Mouse (Mus musculus): ENCODE results near the gene Hoxc9.

The Hoxc9 gene

GRCm38 (mm10) chr15:103001370-103001769 is 25.1 kb downstream of the Hoxc9 start:
- DNase-seq, result no peak

DNA sequence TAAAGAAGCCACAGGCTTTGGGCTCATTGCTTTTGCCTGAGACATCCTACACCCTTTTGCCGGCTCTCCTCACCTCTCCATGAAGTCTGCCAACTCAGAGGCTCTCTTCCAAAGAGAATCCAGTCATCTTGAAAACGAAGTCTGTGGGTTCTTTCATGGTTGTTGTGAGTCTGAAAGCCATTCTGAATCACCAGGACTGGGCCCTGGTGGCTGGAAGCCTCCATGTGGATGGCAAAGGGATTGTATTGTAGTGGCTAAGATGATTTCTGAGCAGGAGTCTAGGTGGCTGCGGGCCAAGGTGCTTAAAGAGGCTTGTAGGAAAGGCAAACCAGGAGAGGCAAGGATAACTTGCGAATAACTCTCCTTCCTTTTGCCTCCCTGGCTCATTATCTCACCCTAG is 25.9 kb downstream of the Hoxc9 start:
- DNase-seq, result no peak

- DNase-seq, result no peak
Measured at GRCm38 (mm10) chr15:103002821-103003448, 26.7 kb downstream of the Hoxc9 start.

- no peak for DNase-seq
Measured at GRCm38 (mm10) chr15:103005308-103005707, 29.1 kb downstream of the Hoxc9 start.

GRCm38 (mm10) chr15:103005797-103006196 is 29.6 kb downstream of the Hoxc9 start:
- DNase-seq, result no peak

DNA sequence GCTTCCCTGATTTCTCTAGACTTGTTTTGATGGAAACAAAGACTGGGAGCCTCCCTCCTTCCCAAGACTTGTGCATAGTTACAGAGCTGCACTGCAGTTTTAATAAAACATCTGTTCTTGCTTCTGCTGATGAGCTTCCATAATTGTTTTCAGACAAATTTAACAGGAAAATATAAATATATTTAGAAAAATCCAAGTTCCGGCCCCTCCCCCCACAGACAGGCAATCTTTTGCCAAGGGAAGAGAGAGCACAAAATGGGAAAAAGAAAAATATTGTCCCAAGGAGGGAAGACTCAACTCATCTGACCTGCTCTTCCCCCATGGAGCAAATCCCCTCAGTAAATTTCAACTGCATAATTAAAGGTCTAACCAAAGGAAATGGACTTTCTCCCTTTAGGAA is 30.1 kb downstream of the Hoxc9 start:
- DNase-seq, result no peak

DNA sequence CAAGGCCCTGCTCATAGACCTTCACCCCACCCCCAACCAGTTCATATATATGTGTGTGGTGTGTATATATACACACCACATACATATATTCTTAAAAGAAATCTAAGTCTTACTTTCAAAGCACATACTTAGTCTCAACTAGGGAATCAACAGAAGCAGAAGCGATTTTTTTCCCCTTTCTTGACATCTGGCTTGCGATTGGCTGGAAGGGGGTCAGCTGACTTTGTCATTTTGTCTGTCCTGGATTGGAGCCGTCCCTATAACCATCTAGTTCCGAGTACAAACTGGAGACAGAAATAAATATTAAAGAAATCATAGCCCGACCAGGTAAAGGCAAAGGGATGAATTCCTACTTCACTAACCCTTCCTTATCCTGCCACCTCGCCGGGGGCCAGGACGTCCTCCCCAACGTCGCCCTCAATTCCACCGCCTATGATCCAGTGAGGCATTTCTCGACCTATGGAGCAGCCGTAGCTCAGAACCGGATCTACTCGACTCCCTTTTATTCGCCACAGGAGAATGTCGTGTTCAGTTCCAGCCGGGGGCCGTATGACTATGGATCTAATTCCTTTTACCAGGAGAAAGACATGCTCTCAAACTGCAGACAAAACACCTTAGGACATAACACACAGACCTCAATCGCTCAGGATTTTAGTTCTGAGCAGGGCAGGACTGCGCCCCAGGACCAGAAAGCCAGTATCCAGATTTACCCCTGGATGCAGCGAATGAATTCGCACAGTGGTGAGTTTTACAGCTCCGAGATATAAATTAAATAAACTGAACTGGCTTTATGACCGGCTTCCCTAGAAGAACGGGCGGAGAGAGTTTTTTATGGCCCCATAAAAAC is 33.2 kb downstream of the Hoxc9 start:
- no peak for DNase-seq

DNA sequence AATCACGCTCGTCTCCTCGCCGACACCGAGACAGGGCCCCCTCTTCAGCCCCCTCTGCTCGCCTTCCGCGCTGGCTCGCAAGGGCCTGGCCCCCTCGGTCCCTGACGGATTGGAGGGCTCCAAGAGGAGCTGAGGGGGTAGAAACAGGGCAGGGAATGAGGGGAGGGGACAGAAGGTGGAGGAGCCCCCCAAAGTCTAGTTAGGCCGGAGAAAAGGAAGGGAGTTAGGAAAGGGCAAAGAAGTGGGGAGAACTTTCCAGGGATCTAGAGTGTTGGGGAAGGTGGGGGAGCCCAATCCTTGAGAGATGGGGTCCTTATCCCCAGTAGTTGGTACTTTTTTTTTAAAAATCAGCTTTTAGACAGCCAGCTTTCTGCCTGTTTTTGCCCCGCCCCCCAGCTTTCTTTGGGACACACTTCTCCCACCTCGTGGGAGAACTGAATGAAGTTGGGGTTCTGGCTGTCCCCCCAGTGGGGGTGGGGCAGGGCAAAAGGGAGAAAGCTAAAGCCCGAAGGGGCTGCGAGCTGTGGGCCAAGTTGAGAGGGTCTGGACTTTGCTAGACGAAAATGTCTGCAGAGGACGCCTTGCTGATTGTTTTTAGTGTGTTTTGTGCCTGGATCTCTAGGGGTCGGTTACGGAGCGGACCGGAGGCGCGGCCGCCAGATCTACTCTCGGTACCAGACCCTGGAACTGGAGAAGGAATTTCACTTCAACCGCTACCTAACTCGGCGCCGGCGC is 34.0 kb downstream of the Hoxc9 start:
- no peak for DNase-seq

GRCm38 (mm10) chr15:103010847-103011555 is 34.8 kb downstream of the Hoxc9 start:
- no peak for DNase-seq

DNA sequence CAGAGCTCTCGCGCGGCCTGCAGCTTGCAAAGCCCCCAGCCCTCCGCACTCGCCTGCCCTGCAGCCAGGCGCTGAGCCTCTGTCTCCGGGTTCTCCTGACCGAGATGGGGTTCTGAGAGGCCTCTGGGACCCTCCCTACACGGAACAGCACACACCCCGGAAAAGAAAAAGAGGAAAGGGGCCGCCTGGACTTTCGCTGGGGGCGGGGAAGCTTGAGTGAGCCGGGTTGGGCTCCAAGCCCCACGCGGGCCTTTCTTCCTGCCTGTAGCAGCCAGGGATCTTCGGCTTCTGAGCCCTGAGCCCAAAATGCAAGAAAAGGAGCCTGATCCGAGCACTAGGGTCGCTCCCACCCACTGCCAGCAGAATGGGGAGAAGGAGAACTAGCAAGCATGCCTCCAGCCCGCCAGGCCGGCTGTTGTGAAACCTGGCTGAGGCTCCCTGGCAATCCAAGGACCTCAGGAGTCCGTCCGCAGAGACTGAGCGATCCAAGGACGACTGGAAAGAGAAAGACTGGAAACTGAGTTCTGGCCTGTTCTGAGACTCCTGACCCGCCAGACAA is 35.8 kb downstream of the Hoxc9 start:
- no peak for DNase-seq

GRCm38 (mm10) chr15:103013238-103013984 is 37.2 kb downstream of the Hoxc9 start:
- DNase-seq, result no peak

GRCm38 (mm10) chr15:103014166-103015008 is 38.1 kb downstream of the Hoxc9 start:
- peak in 1 of 2 experiments; percentile 44 for DNase-seq

DNA sequence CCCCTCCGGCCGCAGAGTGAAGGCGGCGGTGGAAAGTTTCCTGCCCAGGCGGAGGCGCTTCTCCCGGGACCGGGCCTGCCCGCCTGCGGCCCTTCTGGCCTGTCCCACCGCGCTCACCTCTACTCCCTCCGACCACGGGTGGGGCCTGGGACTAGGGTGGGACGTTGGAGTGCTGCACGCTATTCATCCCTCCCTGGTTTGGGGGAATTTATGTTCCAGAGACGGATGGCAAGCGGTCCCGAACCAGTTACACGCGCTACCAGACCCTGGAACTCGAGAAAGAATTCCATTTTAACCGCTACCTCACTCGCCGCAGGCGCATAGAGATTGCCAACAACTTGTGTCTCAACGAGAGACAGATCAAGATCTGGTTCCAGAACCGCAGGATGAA is 38.8 kb downstream of the Hoxc9 start:
- no peak for DNase-seq

DNA sequence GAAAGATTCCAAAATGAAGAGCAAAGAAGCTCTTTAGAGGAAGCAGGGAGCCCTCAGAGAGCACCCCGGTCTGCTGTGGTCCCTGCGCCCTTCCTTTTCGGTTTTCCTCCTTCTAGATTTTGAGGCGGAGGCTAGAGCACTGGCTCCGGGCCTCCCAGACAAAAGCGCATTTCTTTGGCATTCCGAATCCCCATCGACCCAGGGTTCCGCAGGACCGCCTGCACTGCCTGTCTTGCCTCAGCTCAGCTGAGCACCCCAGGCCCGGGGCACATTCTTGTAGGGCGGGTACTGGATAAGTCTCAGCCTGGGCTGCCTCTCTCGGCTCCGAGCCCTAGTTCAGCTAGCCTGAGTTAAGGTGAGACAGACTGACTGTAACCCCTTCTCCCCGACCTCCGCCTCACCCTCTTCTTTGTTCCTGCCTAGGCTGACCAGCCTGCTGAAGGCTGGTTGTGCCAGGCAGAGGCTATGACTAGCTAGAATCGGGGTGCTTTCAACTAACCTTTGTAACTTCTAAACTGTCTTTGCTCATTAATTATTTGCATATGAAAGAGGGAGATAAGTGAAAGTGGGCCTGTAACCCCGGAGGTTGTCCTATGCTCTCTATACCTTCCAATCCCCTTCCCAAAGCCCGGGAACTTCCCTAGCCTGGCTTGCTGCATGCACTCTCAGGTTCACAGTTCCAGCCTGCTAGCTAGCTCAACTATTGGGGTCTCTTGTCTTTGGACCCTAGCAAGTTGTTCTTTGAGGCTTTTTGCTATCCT is 39.3 kb downstream of the Hoxc9 start:
- no peak for DNase-seq

GRCm38 (mm10) chr15:103018636-103019035 is 42.4 kb downstream of the Hoxc9 start, which contains the start of gene Hoxc4:
TSS of gene Hoxc4 (plus strand) at chr15:103018934.
- no peak for DNase-seq

DNA sequence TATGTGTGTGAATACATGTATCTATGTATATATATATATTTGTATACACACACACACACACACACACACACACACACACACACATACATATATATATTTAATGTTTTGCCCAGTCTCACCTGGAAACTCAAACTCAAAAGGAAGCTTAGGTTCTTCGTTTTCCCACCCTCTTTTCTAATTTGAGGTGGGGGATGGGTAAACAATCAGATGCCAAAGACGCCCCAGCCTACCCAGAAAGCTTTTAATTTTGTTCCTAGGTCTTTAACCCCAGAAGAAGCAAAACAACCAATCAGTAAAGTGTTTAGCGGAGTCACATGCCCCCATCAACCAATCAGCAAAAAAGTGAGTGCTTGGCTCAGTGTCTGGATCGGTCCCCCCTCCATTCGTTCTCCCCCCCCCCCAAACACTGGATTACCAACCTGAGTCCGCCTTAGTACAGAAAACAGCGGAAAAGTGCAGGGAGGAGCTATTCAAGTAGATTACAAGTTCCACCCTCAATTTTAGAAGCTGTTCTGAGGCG is 44.7 kb downstream of the Hoxc9 start:
- no peak for DNase-seq

DNA sequence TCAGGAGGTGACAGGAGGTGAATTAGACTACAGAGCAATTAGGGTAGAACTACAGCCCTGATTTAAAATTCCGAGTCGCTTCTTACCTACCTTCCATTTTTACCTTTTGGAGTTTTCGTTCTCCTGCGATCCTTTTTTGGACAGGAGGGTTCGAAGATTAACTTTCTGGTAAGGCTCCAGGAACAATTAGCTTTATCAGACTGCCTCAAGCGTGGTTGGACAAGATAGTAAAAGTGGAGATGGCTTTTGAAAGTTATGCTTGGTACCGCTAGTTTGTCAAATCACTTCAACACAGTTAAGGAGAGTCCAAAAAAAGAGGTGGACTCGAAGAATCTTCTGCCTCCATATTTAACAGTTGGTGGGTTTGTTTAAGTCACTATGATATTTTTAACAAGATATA is 45.3 kb downstream of the Hoxc9 start:
- no peak for DNase-seq

DNA sequence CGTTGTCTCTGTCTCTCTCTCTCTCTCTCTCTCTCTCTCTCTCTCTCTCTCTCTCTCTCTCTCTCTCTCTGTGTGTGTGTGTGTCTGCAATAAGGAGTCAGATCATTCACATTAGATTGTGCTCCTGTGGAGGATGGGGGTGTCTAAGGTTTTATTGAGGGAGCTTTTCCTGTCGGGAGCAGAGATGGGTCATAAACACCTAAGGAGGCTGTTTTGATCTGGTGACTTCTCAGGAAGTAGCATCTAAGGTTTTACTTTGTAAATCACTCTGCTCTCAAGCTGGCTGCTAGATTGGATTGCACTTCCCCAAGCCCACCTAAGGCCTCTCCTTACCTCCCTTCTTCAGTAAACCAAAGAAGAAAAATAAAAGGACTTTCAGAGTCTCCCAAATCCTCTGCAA is 47.9 kb downstream of the Hoxc9 start:
- no peak for DNase-seq

DNA sequence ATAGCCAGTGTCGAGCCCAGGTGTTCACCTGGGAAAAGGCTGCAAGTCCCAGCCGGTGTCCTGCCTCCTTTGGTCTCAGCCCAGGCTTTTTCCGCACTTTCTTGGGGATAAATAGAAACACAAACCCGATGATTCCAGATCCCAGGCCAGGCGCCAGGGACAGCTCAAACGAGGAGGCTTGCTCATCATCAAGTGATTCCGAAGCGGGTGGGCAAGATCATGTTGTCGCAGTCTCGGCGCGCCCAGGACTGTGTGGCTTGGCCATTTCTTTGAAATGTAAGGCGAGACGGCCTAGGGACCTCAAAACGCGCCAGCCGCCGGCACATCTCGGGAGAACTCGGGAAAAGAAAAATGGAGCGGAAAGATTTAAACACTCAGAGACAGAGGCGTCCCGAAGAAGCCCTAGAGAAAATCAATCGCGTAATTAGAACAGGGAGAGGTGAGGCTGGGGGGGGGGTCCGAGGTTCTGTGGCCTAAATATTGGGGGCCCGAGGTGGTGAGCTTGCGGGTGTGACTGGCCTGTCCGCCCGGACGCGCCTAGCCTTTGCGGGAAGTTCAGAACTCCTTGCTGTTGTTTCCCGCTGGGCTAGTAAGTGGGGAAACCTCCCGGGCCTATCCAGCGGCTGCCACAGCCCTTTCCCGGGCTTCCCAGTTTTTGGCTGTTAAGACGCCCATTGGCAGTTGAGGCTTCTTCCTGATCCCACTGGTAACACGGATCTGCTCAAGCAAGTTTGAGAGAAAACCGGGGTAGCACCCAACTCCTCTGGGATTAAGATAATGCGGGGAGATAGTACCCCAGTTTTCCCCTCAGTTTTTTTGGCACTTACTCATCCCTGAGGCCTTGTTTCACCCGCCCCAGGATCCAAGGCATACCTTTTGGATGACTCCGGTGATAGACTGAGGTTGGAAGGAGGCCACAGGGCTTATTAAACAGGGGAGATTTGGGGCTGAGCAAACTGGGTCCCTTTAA is 51.3 kb downstream of the Hoxc9 start:
- no peak for DNase-seq
